Mouse (Mus musculus): Measurements from ENCODE around the gene Trappc5.

GRCm38 (mm10) chr8:3671980-3672491 lies 4.1 kb upstream of the Trappc5 start, which contains the start of gene Fcor:
- TF ChIP-seq CTCF (IDR thresholded peaks at IDR 0.05; ENCODE audit: low read depth, low read length) (peak; percentile 99), POLR2A (IDR thresholded peaks at IDR 0.05; ENCODE audit: borderline replicate concordance, low read depth, low read length) (no peak)
